Mouse (Mus musculus): ENCODE measurements at regions not wholly inside any gene's neighbourhood (a gene's known extent, or its start where the extent isn't known, plus 50 kb on each side); places are given as distances from the start of the nearest gene placed in this dataset.

GRCm38 (mm10) chr2:173418951-173419350 lies 103.4 kb upstream of the 1700021F07Rik start:
- DNase-seq (ENCODE audit: low spot score), result no peak

GRCm38 (mm10) chr2:173419972-173420391 lies 102.4 kb upstream of the 1700021F07Rik start:
- DNase-seq (ENCODE audit: low spot score), result no peak

- no peak for DNase-seq (ENCODE audit: low spot score)
Observed at GRCm38 (mm10) chr2:173420481-173420880, 101.9 kb upstream of the 1700021F07Rik start.

- DNase-seq (ENCODE audit: low spot score), result no peak
Observed at GRCm38 (mm10) chr2:173424875-173425274, 97.5 kb upstream of the 1700021F07Rik start.

- DNase-seq (ENCODE audit: low spot score), result no peak
Observed at GRCm38 (mm10) chr2:173425754-173426153, 96.6 kb upstream of the 1700021F07Rik start.

- DNase-seq (ENCODE audit: low spot score), result no peak
Observed at GRCm38 (mm10) chr2:173426191-173427065, 96.0 kb upstream of the 1700021F07Rik start.

- no peak for DNase-seq (ENCODE audit: low spot score)
Observed at GRCm38 (mm10) chr2:173427888-173428450, 94.4 kb upstream of the 1700021F07Rik start.

GRCm38 (mm10) chr2:173431841-173432240 lies 90.5 kb upstream of the 1700021F07Rik start:
- no peak for DNase-seq (ENCODE audit: low spot score)

- DNase-seq (ENCODE audit: low spot score), result no peak
Observed at GRCm38 (mm10) chr2:173432258-173432657, 90.1 kb upstream of the 1700021F07Rik start.

GRCm38 (mm10) chr2:173432886-173433624 lies 89.3 kb upstream of the 1700021F07Rik start:
- DNase-seq (ENCODE audit: low spot score), result no peak

- no peak for DNase-seq (ENCODE audit: low spot score)
Observed at GRCm38 (mm10) chr2:173436580-173436979, 85.8 kb upstream of the 1700021F07Rik start.

GRCm38 (mm10) chr2:173439031-173439430 lies 83.4 kb upstream of the 1700021F07Rik start:
- no peak for DNase-seq (ENCODE audit: low spot score)

GRCm38 (mm10) chr2:173442056-173442455 lies 80.3 kb upstream of the 1700021F07Rik start:
- DNase-seq (ENCODE audit: low spot score), result no peak

GRCm38 (mm10) chr2:173443262-173443661 lies 79.1 kb upstream of the 1700021F07Rik start:
- no peak for DNase-seq (ENCODE audit: low spot score)

- no peak for DNase-seq (ENCODE audit: low spot score)
Observed at GRCm38 (mm10) chr2:173444386-173444785, 78.0 kb upstream of the 1700021F07Rik start.

- no peak for DNase-seq (ENCODE audit: low spot score)
Observed at GRCm38 (mm10) chr2:173445039-173445438, 77.3 kb upstream of the 1700021F07Rik start.

GRCm38 (mm10) chr2:173448546-173449187 lies 73.7 kb upstream of the 1700021F07Rik start:
- no peak for DNase-seq (ENCODE audit: low spot score)

GRCm38 (mm10) chr2:173449198-173449597 lies 73.2 kb upstream of the 1700021F07Rik start:
- DNase-seq (ENCODE audit: low spot score), result no peak

GRCm38 (mm10) chr2:173451993-173452481 lies 70.3 kb upstream of the 1700021F07Rik start:
- no peak for DNase-seq (ENCODE audit: low spot score)

- DNase-seq (ENCODE audit: low spot score), result no peak
Observed at GRCm38 (mm10) chr2:173452800-173453199, 69.6 kb upstream of the 1700021F07Rik start.

- DNase-seq (ENCODE audit: low spot score), result no peak
Observed at GRCm38 (mm10) chr2:173453569-173454405, 68.6 kb upstream of the 1700021F07Rik start.
